Mouse (Mus musculus) forebrain, embryonic 12.5 days (tissue): Measurements from ENCODE around the gene Gm42517. TPM values are rescaled to one million over a fixed set of nuclear protein-coding genes. Genes with fewer than 3 reads are reported as not detected.

Source experiments
- ATAC-seq: fragments of 200-750 bp; cut with Nextera tagmentation; 2 replicates; pipeline ENCODE4 v1.8.0; 2017; ENCODE audit warnings: moderate TSS enrichment; ENCODE audit not compliant: low FRiP score
- H3K27ac ChIP-seq: fragments of 300-500 bp; sonication (generic); 2 replicates; pipeline ENCODE4 v1.5.1; 2016; ENCODE audit warnings: mild to moderate bottlenecking
- H3K27me3 ChIP-seq: fragments of 300-500 bp; sonication (generic); 2 replicates; pipeline ENCODE4 v1.6.1; 2016; ENCODE audit warnings: mild to moderate bottlenecking
- H3K36me3 ChIP-seq: fragments of 300-500 bp; sonication (generic); replicated peaks from 2 replicates; pipeline ENCODE4 v1.6.1; 2016; ENCODE audit warnings: mild to moderate bottlenecking
- H3K4me1 ChIP-seq: fragments of 300-500 bp; sonication (generic); 2 replicates; pipeline ENCODE4 v1.6.1; 2016
- H3K4me2 ChIP-seq: fragments of 300-500 bp; sonication (generic); 2 replicates; pipeline ENCODE4 v1.6.1; 2016; ENCODE audit warnings: mild to moderate bottlenecking, moderate library complexity
- H3K4me3 ChIP-seq: fragments of 300-500 bp; sonication (generic); replicated peaks from 2 replicates; pipeline ENCODE4 v1.5.1; 2016; ENCODE audit warnings: mild to moderate bottlenecking
- H3K9ac ChIP-seq: fragments of 300-500 bp; sonication (generic); 2 replicates; pipeline ENCODE4 v1.6.1; 2016; ENCODE audit warnings: mild to moderate bottlenecking
- H3K9me3 ChIP-seq: fragments of 300-500 bp; sonication (generic); 2 replicates; pipeline ENCODE4 v1.6.1; 2016
- WGBS: fragments of 180-500 bp; shearing (Covaris S2); methylation state at CpG from one replicate; pipeline ENCODE4 v1.1.7; 2016; 5-methylcytosine and 5-hydroxymethylcytosine counted together
- polyA plus RNA-seq: library from polyadenylated mRNA; unstranded; fragments of >200 nt; fragmentation: Nextera tagmentation; extraction: Ambion mirVana; gene quantifications from 2 replicates; pipeline ENCODE4 v1.2.1, GENCODE M21; 2016

The Gm42517 gene
- polyA plus RNA-seq, 1 experiment from 2014 or later, result not detected

DNA sequence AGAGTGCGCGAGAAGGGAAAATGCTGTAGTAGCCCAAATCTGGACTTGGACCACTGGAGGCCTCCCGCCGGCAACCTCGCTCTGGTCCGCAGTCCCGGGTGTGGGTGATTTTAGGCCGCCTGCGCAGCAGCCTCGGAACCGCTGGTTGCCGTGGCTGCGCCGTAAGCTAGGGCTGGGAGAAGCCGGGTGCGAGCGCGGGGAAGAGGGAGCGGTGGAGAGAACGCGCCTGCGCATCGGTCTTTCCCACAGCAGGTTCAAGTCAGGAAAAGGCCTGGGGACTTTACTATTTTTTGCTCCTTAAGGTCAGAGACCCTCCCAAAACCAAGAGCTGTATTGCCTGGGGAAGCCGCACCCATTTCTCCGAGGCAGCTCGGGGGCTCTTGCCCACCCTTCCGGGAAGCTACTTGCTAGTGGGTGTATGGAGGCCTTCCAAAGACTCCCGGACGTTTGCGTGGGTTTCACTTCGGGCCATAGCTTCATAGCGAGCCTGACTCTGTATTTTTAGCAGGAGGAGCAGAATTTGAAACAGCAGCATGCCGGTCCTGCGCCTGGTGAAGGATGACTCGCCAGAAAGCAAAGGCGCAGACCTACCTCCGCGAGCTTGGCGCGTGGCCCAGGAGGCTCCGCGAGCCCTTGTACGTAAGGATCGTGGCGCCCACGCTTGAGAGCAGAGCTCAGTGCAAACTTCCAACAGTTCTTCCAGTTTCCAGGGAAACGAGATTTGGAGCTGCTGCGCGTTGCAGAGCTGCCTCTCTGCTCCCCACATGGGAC, 1.3 kb upstream of the Gm42517 start:
- WGBS, result under 1% methylated on average over 49 of the region's 49 CpGs
- peak overlapping the region; percentile 33 for H3K4me3 ChIP-seq
- H3K4me1 ChIP-seq, result peaks cover 25% of the 10 kb centered on the region
- no peaks in the 10 kb centered on the region for H3K9me3 ChIP-seq
- peak overlapping the region; percentile 58 for H3K4me2 ChIP-seq
- H3K27ac ChIP-seq, result no peak overlapping the region
- no peaks in the 10 kb centered on the region for H3K36me3 ChIP-seq
- peaks cover 90% of the 10 kb centered on the region for H3K27me3 ChIP-seq
- ATAC-seq, result no peak
- no peak overlapping the region for H3K9ac ChIP-seq

DNA sequence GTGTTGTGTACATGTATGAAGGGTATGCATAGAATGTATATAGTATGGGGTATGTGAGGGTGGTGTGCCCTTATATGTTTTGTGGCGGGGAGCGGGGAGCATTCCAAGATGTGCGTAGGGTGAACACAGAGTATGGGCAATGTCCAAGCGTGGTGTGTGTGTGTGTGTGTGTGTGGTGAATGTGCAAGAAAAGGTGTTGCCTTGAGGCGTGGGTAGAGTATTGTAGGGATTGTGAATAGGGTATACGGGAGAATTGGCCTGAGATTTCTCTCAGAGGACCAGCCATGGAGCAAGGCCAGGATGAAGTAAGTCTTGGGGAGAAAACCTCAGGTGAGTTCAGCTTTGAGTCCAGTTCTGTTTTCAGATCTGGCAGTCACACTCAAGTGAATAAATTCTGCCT, 724 bp upstream of the Gm42517 start:
- Histone ChIP-seq H3K9me3 (no peaks in the 10 kb centered on the region), H3K4me2 (peak overlapping the region; percentile 58), H3K4me3 (peak overlapping the region; percentile 33), H3K9ac (no peak overlapping the region), H3K27ac (no peak overlapping the region), H3K4me1 (peaks cover 25% of the 10 kb centered on the region), H3K36me3 (no peaks in the 10 kb centered on the region), H3K27me3 (peaks cover 96% of the 10 kb centered on the region)
- 4% methylated on average over 6 of the region's 6 CpGs for WGBS
- no peak for ATAC-seq

DNA sequence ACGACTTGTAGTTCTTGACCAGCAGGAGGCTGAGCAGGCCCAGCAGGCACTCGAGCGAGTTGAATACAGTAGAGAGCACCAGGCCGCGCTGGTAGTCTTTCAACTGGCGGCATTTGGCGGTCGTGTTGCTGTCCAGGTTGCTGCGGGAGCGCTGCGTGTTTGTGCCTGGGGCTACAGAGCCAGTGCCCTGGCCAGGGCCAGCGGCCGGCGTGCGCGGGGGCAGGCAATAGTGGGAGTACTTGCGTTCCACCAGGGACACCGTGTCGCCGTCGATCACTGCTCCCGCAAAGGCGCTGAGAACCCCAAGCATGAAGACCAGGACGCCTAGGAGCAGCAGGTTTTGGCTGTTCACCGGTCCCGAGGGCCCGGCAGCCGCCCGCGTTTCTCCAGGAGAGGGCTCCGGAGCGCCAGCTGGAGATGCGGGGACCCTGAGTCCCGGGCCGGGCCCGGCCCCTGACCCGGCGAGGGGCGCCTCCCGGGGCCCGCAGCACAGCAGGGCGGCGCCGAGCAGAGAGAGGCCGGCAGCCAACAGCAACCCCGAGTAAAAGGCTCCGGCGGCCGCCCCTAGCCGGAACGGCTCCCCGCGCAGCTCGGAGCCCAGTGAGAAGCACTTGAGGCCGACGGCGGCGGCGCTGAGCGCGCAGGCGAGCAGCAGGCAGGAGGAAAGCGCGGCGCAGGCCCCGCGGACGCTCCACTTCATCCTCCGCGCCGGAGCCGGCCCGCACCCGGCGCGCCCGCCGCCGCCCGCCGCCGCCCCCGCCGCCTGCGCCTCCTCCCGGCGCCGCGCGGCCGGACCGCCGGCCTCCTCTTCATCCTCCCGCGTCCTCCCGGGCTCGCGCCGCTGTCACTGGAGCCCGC, 509 bp downstream of the Gm42517 start:
- peak; percentile 49 for ATAC-seq
- under 1% methylated on average over 54 of the region's 100 CpGs for WGBS
- Histone ChIP-seq H3K9me3 (no peaks in the 10 kb centered on the region), H3K9ac (peak overlapping the region; percentile 53), H3K4me2 (peak overlapping the region; percentile 91), H3K27ac (no peak overlapping the region), H3K27me3 (peaks cover 96% of the 10 kb centered on the region), H3K4me3 (peak overlapping the region; percentile 59), H3K4me1 (peaks cover 25% of the 10 kb centered on the region), H3K36me3 (no peaks in the 10 kb centered on the region)

DNA sequence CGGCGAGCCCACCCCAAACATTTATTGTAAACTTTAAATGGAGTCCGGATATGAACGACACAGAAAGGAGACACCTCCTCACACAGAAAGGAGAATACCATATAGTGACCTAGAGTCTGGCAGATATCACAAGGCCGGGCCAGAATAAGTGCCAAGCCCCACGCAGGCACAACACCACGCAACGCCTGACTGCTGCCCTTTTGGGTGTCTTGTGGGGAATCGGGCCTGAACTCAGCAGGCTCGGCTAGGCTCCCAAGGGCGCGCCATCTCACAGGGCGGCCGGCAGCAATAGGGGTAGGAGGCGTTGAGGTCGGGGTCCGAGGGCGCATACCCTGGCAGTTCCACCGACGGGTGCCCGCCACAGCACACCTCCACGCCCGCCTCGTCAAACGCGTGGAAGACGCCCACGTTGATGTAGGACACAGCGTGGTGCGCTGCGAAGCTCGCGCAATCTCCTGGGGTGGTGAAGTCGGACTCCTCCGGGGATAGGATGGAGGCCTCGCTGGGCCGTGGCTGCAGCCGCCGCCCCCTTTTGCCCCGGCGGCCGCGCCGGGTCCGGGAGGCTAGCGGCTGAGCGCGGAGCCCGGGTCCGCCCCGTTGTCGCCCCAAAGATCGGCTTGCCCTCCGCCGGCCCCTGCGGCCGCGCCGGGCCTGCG, 1.3 kb downstream of the Gm42517 start:
- no peaks in the 10 kb centered on the region for H3K9me3 ChIP-seq
- H3K4me2 ChIP-seq, result peak overlapping the region; percentile 91
- peak; percentile 28; the same call in 1 of the 2 replicates for ATAC-seq
- H3K27me3 ChIP-seq, result peaks cover 92% of the 10 kb centered on the region
- H3K9ac ChIP-seq, result peak overlapping the region; percentile 53
- H3K36me3 ChIP-seq, result no peaks in the 10 kb centered on the region
- H3K4me3 ChIP-seq, result peak overlapping the region; percentile 59
- no peak overlapping the region for H3K27ac ChIP-seq
- peaks cover 25% of the 10 kb centered on the region for H3K4me1 ChIP-seq
- 2% methylated on average over 60 of the region's 60 CpGs for WGBS

DNA sequence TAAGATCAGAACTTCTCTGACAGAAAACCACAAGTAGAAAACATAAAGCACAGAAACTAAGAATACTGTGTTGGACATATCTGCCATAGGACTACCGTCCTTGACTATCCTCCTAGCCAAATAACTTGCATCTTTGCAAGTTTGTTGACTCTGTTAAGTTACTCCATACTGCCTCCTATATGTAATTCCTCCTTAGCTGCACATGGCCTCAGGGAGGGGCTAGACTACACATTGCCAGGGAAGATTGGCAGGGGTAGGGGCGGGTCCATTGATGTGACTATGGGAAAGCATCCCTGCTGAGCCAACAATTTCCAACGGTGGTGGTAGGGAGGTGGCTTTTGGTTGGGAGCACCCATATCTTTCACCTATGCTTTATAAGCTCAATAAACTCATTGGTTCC, 5.4 kb downstream of the Gm42517 start:
- Histone ChIP-seq H3K27me3 (peaks cover 53% of the 10 kb centered on the region), H3K9me3 (no peaks in the 10 kb centered on the region)
- no peak for ATAC-seq

DNA sequence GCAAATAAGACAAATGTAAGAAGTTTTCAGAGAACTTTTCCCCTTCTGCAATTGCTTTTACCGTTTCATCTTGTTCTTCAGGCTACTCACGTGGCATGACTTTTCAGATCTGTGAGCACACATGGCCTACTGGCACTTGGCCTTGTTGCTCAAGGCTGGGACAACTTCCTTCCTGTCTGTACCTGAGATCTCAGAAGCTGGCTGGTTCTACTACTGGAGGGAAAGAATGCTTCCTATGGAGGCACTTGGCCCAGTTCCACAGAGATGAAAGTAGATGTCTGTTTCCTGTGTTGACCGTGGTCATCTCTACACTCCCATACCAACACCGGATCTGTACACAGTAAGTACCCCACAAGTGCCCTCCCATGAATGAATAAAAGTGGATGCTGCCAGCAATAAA, 7.5 kb downstream of the Gm42517 start:
- no peak overlapping the region for H3K9ac ChIP-seq
- H3K4me2 ChIP-seq, result no peak overlapping the region
- no peaks in the 10 kb centered on the region for H3K36me3 ChIP-seq
- no peak overlapping the region for H3K27ac ChIP-seq
- ATAC-seq, result no peak
- H3K27me3 ChIP-seq, result peaks cover 32% of the 10 kb centered on the region
- no peak overlapping the region for H3K4me3 ChIP-seq
- no peaks in the 10 kb centered on the region for H3K4me1 ChIP-seq
- WGBS, result 91% methylated on average over 4 of the region's 4 CpGs
- H3K9me3 ChIP-seq, result no peaks in the 10 kb centered on the region

More for the DNA sequence above, 5.4 kb downstream of the Gm42517 start:
- no peak overlapping the region for H3K4me2 ChIP-seq
- H3K4me1 ChIP-seq, result peaks cover 8% of the 10 kb centered on the region
- H3K36me3 ChIP-seq, result no peaks in the 10 kb centered on the region
- WGBS, result 28% methylated on average over 3 of the region's 3 CpGs
- no peak overlapping the region for H3K27ac ChIP-seq
- no peak overlapping the region for H3K4me3 ChIP-seq
- no peak overlapping the region for H3K9ac ChIP-seq

- no peak overlapping the region for H3K9ac ChIP-seq
- peaks cover 25% of the 10 kb centered on the region for H3K27me3 ChIP-seq
- H3K27ac ChIP-seq, result no peak overlapping the region
- H3K4me3 ChIP-seq, result no peak overlapping the region
- no peak overlapping the region for H3K4me2 ChIP-seq
- no peak for ATAC-seq
- 86% methylated on average over 9 of the region's 9 CpGs for WGBS
- H3K4me1 ChIP-seq, result no peaks in the 10 kb centered on the region
- no peaks in the 10 kb centered on the region for H3K36me3 ChIP-seq
- H3K9me3 ChIP-seq, result no peaks in the 10 kb centered on the region
These were observed 8.2 kb downstream of the Gm42517 start for GRCm38 (mm10) chr5:108359491-108359890.

GRCm38 (mm10) chr5:108357862-108358261, 9.9 kb downstream of the Gm42517 start:
- Histone ChIP-seq H3K4me3 (no peak overlapping the region), H3K9me3 (no peaks in the 10 kb centered on the region), H3K27ac (no peak overlapping the region), H3K36me3 (no peaks in the 10 kb centered on the region), H3K27me3 (peaks cover 9% of the 10 kb centered on the region), H3K4me2 (no peak overlapping the region), H3K9ac (no peak overlapping the region), H3K4me1 (no peaks in the 10 kb centered on the region)
- no peak for ATAC-seq
- 94% methylated on average over 1 of the region's 1 CpGs for WGBS

- Histone ChIP-seq H3K4me3 (no peak overlapping the region), H3K9me3 (no peaks in the 10 kb centered on the region), H3K4me1 (no peaks in the 10 kb centered on the region), H3K27me3 (no peaks in the 10 kb centered on the region), H3K4me2 (no peak overlapping the region), H3K36me3 (peaks cover 15% of the 10 kb centered on the region), H3K27ac (no peak overlapping the region), H3K9ac (no peak overlapping the region)
- ATAC-seq, result no peak
- WGBS, result 79% methylated on average over 2 of the region's 2 CpGs
These were observed 13.7 kb downstream of the Gm42517 start for GRCm38 (mm10) chr5:108354056-108354455.

GRCm38 (mm10) chr5:108349511-108350148, 18.1 kb downstream of the Gm42517 start:
- no peak for ATAC-seq
- Histone ChIP-seq H3K27me3 (no peaks in the 10 kb centered on the region), H3K4me1 (no peaks in the 10 kb centered on the region), H3K27ac (no peak overlapping the region), H3K4me3 (no peak overlapping the region), H3K36me3 (peaks cover 38% of the 10 kb centered on the region), H3K9me3 (no peaks in the 10 kb centered on the region), H3K4me2 (no peak overlapping the region), H3K9ac (no peak overlapping the region)
- 92% methylated on average over 9 of the region's 9 CpGs for WGBS

DNA sequence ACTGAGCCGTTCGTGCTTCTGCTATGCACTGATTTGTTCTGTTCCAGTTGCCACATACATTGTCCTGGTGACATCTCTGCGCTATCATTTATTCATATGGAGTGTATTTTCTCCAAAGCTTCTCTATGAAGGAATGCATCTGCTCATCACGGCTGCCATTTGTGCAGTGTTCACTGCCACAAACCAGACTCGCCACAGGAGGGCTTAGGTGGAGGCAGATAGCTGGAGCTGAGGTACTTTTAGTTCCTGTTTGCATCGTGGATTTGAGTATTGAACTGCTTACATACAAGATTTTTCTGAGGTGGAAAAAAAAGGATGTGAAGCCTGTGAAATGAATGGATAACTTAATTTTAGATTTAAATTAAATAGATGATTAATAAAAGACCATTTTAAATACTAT, 19.9 kb downstream of the Gm42517 start:
- no peak for ATAC-seq
- Histone ChIP-seq H3K27ac (no peak overlapping the region), H3K36me3 (peaks cover 48% of the 10 kb centered on the region), H3K9me3 (no peaks in the 10 kb centered on the region), H3K4me2 (no peak overlapping the region), H3K9ac (no peak overlapping the region), H3K4me1 (no peaks in the 10 kb centered on the region), H3K4me3 (no peak overlapping the region), H3K27me3 (no peaks in the 10 kb centered on the region)
- WGBS, result 91% methylated on average over 6 of the region's 6 CpGs
